Mouse (Mus musculus) spleen, postnatal 10 days (tissue): ENCODE results near the gene Cdk18.

Experiments used
- DNase-seq, 2 experiments: peaks; one replicate each; pipeline ENCODE4 v3.0.0; 2021 to 2022; ENCODE audit warnings: low spot score in 2 of 2

The Cdk18 gene

GRCm38 (mm10) chr1:132149410-132149809 is 9.9 kb upstream of the Cdk18 start:
- DNase-seq, result no peak

GRCm38 (mm10) chr1:132145973-132146685 is 6.6 kb upstream of the Cdk18 start:
- DNase-seq, result no peak

- DNase-seq, result no peak
Observed at GRCm38 (mm10) chr1:132144837-132145236, 5.4 kb upstream of the Cdk18 start.

DNA sequence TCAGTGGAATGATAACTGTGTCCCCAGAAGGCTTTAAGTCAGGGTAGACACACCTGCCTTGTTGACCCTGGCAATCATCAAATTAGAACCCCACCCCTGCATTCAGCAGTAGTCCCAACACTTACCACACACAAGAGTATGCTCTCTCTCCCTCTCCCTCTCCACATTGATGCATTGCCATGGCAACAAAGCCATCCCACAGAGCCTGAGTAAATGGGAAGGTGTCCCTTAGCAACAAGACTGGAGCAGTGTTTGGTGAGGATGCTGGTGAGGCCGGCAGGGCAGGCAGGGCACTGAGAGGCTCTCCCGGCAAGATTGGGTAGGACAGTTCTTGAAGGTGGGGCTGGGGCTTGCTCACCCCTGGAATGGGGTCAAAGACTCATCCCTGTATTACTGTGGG is 4.7 kb upstream of the Cdk18 start:
- DNase-seq, result no peak

- no peak for DNase-seq
Observed at GRCm38 (mm10) chr1:132143730-132144129, 4.2 kb upstream of the Cdk18 start.

GRCm38 (mm10) chr1:132143079-132143478 is 3.6 kb upstream of the Cdk18 start:
- no peak for DNase-seq

- DNase-seq, result no peak
Observed at GRCm38 (mm10) chr1:132141753-132142152, 2.3 kb upstream of the Cdk18 start.

DNA sequence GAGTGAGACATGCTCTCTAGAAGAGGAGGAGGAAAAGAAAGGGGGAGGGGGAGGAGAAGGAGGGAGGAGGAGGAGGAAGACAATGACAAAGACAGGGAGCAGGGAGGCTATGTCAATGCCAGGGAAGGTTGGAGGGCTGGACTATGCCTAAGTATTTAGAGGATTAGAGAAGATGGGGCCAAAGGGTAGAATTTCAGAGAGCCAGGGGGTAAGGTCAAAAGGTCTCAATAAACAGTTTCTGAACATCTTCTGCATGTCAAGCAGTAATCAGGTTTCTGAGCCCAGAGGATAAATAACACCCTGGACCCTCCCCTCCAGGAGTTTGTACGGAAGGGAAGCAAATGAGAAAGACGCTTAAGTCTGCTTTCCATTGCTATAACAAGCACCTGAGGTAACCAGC is 1.7 kb upstream of the Cdk18 start:
- no peak for DNase-seq

DNA sequence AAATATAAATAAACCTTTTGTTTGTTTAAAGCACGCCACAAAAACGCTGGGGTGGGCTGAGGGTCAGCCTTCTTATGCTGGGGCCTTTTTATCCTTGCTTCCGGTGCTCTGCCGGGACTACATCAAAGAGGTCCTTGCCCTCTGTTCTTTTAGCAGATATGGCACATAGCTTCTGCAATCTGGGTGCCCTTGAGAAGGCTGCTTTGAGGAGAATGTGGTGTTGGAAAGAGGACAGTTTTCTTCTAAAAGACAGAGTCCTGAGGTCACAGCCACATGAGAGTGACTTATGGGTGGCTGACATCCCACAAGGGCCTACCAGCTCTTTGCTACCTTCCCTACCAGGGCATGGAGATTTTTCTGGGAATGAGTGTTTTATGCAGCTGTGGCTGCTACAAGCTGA is 1.1 kb upstream of the Cdk18 start:
- DNase-seq, result no peak

- peak; percentile 36 to 81 for DNase-seq
Observed at GRCm38 (mm10) chr1:132140171-132140570, 687 bp upstream of the Cdk18 start.

DNA sequence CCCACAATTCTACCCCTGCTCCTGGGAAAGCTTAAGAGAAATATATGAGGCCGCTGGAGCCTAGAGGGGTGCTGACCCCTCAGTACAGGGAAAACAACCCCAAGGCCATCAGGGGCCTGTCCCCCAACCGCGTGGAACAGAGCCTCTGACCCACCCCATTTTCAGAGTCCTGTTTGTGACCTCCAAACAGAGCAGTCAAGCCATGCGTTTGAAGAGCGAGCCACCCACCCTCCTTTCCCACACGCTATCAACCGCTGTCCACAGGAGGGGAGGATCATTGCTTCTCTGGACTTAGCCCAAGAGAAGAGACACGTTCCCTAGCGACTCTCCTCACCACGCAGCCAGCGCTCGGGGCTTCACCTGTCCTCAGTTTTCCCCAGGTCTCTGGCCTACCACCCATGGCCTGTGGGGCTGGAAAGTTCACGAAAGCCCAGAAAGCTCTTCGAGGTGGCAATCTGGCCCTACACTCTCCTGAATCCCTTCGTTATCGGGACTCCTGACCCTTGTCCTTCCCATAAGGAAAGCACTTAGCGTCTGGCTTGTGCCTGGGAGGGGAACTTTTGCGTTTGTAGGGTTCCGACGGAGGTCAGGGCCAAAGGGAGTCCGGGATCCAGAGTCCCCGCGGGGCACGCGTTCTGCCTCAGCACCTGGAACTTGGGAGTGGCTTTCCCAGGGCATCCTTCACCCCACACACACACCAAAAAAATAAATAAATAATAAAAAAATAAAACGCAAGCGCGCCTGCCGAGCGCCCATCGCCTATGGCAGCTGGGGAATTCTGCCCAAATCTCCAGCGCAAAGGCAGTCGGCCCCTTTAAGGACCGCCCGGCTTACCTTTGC is 688 bp downstream of the Cdk18 start:
- DNase-seq, result no peak

GRCm38 (mm10) chr1:132137935-132138575 is 1.4 kb downstream of the Cdk18 start:
- DNase-seq, result no peak

- no peak for DNase-seq
Observed at GRCm38 (mm10) chr1:132136847-132137246, 2.6 kb downstream of the Cdk18 start.

- no peak for DNase-seq
Observed at GRCm38 (mm10) chr1:132135631-132136030, 3.9 kb downstream of the Cdk18 start.

- no peak for DNase-seq
Observed at GRCm38 (mm10) chr1:132128311-132128710, 11.2 kb downstream of the Cdk18 start.

GRCm38 (mm10) chr1:132125803-132126405 is 13.6 kb downstream of the Cdk18 start:
- no peak for DNase-seq

- no peak for DNase-seq
Observed at GRCm38 (mm10) chr1:132125249-132125648, 14.2 kb downstream of the Cdk18 start.

DNA sequence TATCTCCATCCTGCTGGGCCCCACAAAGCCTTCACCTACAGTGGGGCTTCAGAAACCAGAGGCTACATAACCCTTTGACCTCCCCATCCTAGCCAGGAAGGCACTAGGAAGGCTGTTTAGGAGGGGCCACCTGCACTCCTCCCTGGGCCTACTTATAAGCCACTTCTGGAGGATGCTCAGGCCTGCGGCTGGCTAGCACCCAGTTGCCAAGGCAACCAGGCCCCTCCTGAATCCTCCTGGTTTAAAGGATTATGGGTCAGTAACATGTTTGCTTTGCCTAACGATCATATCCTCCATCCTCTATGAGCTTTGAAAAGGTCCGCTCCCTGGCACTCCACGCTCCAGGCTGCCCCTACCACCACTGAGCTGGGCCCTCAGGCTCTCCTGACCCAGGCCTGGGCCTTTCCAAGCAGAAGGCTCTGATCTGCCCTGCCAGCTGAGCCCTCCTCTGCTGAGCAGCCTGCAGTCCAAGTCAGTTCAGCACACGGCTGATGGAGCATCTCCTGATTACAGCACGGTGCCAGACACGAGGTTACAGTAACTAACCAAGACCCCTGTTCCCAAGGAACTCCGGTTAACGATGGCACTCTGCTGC is 16.0 kb downstream of the Cdk18 start:
- no peak for DNase-seq

DNA sequence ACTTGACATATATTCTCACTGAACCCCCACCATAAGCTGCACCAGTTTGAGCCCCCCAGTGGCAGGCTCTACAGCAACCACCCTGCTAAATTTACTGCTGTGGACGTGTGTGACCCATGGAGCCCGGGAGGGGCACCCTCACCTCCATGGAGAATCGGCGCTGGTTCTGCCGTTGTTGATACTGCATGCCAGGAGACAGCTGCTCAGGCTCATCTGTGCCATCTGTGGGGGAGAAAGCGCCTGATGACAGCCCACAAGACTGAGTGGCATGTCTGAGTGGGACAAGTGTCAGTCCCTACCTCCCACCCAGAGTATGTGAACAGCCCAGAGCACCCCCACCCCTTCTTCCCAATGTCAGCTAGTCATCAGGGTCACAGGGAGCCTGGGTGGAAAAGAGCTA is 17.6 kb downstream of the Cdk18 start:
- DNase-seq, result no peak

DNA sequence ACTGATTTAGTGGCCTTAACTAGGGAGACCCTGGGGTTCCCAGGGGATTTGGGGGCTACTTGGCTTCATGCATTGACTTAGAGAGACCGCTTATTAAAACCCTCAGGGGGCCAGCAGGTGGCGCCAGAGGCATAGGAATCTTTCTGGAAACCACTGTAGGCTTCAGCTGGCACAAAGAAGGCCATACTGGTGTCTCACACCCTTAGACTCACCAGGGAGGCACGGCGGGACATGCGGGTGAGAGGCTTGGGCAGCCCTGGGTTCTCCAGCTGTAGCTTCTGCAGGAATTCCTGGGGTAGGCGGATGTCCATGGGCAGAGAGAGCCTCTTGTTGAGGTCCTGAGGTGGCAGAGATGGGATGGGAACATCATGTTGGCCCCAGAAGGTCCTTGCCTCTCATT is 18.2 kb downstream of the Cdk18 start:
- DNase-seq, result peak; percentile 65 to 86

- DNase-seq, result peak; percentile 61 to 85
Observed at GRCm38 (mm10) chr1:132116606-132117005, 22.9 kb downstream of the Cdk18 start.

DNA sequence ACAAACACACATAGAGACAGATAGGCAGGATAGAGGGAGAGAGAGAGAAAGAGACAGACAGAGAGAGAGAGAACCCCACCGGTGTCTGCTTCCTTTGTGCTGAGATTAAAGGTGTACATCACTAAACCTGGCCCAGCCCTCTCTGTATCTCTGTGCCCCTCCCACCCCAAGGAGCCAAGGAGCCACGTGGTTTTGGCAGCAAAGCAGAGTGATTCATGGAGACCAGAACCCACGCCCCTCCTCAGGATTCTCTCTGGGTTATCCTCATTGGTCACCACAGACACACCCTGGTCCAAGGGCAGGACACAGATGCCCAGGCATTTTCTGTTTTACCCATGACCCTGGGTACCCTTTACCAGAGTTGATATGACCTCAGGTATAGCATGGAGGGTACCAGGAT is 26.4 kb downstream of the Cdk18 start:
- no peak for DNase-seq
